Mouse (Mus musculus): ENCODE data around the gene Epha4. TPM values are rescaled to one million over a fixed set of nuclear protein-coding genes. Genes with fewer than 3 reads are reported as not detected.

Epha4 gene
- polyA plus RNA-seq, 1 experiment from 2014 or later, result 30.4 TPM

- no peaks in the 10 kb centered on the region for H3K4me1 ChIP-seq (ENCODE audit: control insufficient read depth, insufficient read depth, low read length)
- no peaks in the 10 kb centered on the region for H3K27me3 ChIP-seq (ENCODE audit: control insufficient read depth, insufficient read depth, low read depth, low read length)
- no peak overlapping the region for H3K4me3 ChIP-seq (ENCODE audit: low read depth, low read length)
- no peak for ATAC-seq
- no peaks in the 10 kb centered on the region for H3K36me3 ChIP-seq (ENCODE audit: control insufficient read depth, insufficient read depth, low read length)
- H3K9me3 ChIP-seq (replicated peaks; ENCODE audit: control insufficient read depth, low read length, poor library complexity, severe bottlenecking), result no peaks in the 10 kb centered on the region
- 46% methylated on average over 12 of the region's 12 CpGs for WGBS
- no peak overlapping the region for H3K27ac ChIP-seq (ENCODE audit: low read length)
- H3K4me2 ChIP-seq (ENCODE audit: low read length), result no peak overlapping the region
- no peak overlapping the region for H3K9ac ChIP-seq (ENCODE audit: low read depth, low read length)
These were observed 41.2 kb downstream of the Epha4 start for GRCm38 (mm10) chr1:77473446-77474376.

- no peak for ATAC-seq
- 60% methylated on average over 2 of the region's 2 CpGs for WGBS
These were observed 42.3 kb downstream of the Epha4 start for GRCm38 (mm10) chr1:77472566-77472965.

GRCm38 (mm10) chr1:77471447-77471846 lies 43.4 kb downstream of the Epha4 start:
- Histone ChIP-seq H3K4me3 (ENCODE audit: low read depth, low read length) (no peak overlapping the region), H3K36me3 (ENCODE audit: control insufficient read depth, insufficient read depth, low read length) (no peaks in the 10 kb centered on the region), H3K9ac (ENCODE audit: low read depth, low read length) (no peak overlapping the region), H3K4me1 (ENCODE audit: control insufficient read depth, insufficient read depth, low read length) (no peaks in the 10 kb centered on the region), H3K27me3 (ENCODE audit: control insufficient read depth, insufficient read depth, low read depth, low read length) (no peaks in the 10 kb centered on the region), H3K4me2 (ENCODE audit: low read length) (no peak overlapping the region), H3K27ac (ENCODE audit: low read length) (no peak overlapping the region), H3K9me3 (replicated peaks; ENCODE audit: control insufficient read depth, low read length, poor library complexity, severe bottlenecking) (no peaks in the 10 kb centered on the region)
- ATAC-seq, result no peak
- WGBS, result 72% methylated on average over 5 of the region's 5 CpGs

More at GRCm38 (mm10) chr1:77472566-77472965, 42.3 kb downstream of the Epha4 start:
- Histone ChIP-seq H3K4me1 (ENCODE audit: control insufficient read depth, insufficient read depth, low read length) (no peaks in the 10 kb centered on the region), H3K9ac (ENCODE audit: low read depth, low read length) (no peak overlapping the region), H3K9me3 (replicated peaks; ENCODE audit: control insufficient read depth, low read length, poor library complexity, severe bottlenecking) (no peaks in the 10 kb centered on the region), H3K4me3 (ENCODE audit: low read depth, low read length) (no peak overlapping the region), H3K4me2 (ENCODE audit: low read length) (no peak overlapping the region), H3K36me3 (ENCODE audit: control insufficient read depth, insufficient read depth, low read length) (no peaks in the 10 kb centered on the region), H3K27me3 (ENCODE audit: control insufficient read depth, insufficient read depth, low read depth, low read length) (no peaks in the 10 kb centered on the region), H3K27ac (ENCODE audit: low read length) (no peak overlapping the region)

GRCm38 (mm10) chr1:77471037-77471436 lies 43.9 kb downstream of the Epha4 start:
- no peak overlapping the region for H3K9ac ChIP-seq (ENCODE audit: low read depth, low read length)
- whole genome bisulfite sequencing, result 56% methylated on average over 5 of the region's 5 CpGs
- no peak for ATAC-seq
- no peaks in the 10 kb centered on the region for H3K4me1 ChIP-seq (ENCODE audit: control insufficient read depth, insufficient read depth, low read length)
- H3K4me3 ChIP-seq (ENCODE audit: low read depth, low read length), result no peak overlapping the region
- H3K9me3 ChIP-seq (replicated peaks; ENCODE audit: control insufficient read depth, low read length, poor library complexity, severe bottlenecking), result no peaks in the 10 kb centered on the region
- no peaks in the 10 kb centered on the region for H3K27me3 ChIP-seq (ENCODE audit: control insufficient read depth, insufficient read depth, low read depth, low read length)
- no peak overlapping the region for H3K4me2 ChIP-seq (ENCODE audit: low read length)
- no peak overlapping the region for H3K27ac ChIP-seq (ENCODE audit: low read length)
- no peaks in the 10 kb centered on the region for H3K36me3 ChIP-seq (ENCODE audit: control insufficient read depth, insufficient read depth, low read length)

- Histone ChIP-seq H3K4me3 (ENCODE audit: low read depth, low read length) (no peak overlapping the region), H3K27ac (ENCODE audit: low read length) (no peak overlapping the region), H3K9ac (ENCODE audit: low read depth, low read length) (no peak overlapping the region), H3K4me1 (ENCODE audit: control insufficient read depth, insufficient read depth, low read length) (no peaks in the 10 kb centered on the region), H3K27me3 (ENCODE audit: control insufficient read depth, insufficient read depth, low read depth, low read length) (no peaks in the 10 kb centered on the region), H3K4me2 (ENCODE audit: low read length) (no peak overlapping the region), H3K36me3 (ENCODE audit: control insufficient read depth, insufficient read depth, low read length) (no peaks in the 10 kb centered on the region), H3K9me3 (replicated peaks; ENCODE audit: control insufficient read depth, low read length, poor library complexity, severe bottlenecking) (no peaks in the 10 kb centered on the region)
- 76% methylated on average over 5 of the region's 5 CpGs for WGBS
- no peak for ATAC-seq
These were observed 46.1 kb downstream of the Epha4 start for GRCm38 (mm10) chr1:77468717-77469314.

- H3K36me3 ChIP-seq (ENCODE audit: control insufficient read depth, insufficient read depth, low read length), result no peaks in the 10 kb centered on the region
- H3K9ac ChIP-seq (ENCODE audit: low read depth, low read length), result no peak overlapping the region
- H3K27ac ChIP-seq (ENCODE audit: low read length), result no peak overlapping the region
- no peak overlapping the region for H3K4me2 ChIP-seq (ENCODE audit: low read length)
- H3K4me1 ChIP-seq (ENCODE audit: control insufficient read depth, insufficient read depth, low read length), result peaks cover 4% of the 10 kb centered on the region
- no peak overlapping the region for H3K4me3 ChIP-seq (ENCODE audit: low read depth, low read length)
- no peak for ATAC-seq
- H3K9me3 ChIP-seq (replicated peaks; ENCODE audit: control insufficient read depth, low read length, poor library complexity, severe bottlenecking), result no peaks in the 10 kb centered on the region
- no peaks in the 10 kb centered on the region for H3K27me3 ChIP-seq (ENCODE audit: control insufficient read depth, insufficient read depth, low read depth, low read length)
- 86% methylated on average over 4 of the region's 4 CpGs for WGBS
These were observed 49.4 kb downstream of the Epha4 start for GRCm38 (mm10) chr1:77465524-77465923.

- no peak for ATAC-seq
- Histone ChIP-seq H3K9ac (ENCODE audit: low read depth, low read length) (no peak overlapping the region), H3K4me1 (ENCODE audit: control insufficient read depth, insufficient read depth, low read length) (peaks cover 4% of the 10 kb centered on the region), H3K4me2 (ENCODE audit: low read length) (no peak overlapping the region), H3K4me3 (ENCODE audit: low read depth, low read length) (no peak overlapping the region), H3K9me3 (replicated peaks; ENCODE audit: control insufficient read depth, low read length, poor library complexity, severe bottlenecking) (no peaks in the 10 kb centered on the region), H3K27me3 (ENCODE audit: control insufficient read depth, insufficient read depth, low read depth, low read length) (no peaks in the 10 kb centered on the region), H3K27ac (ENCODE audit: low read length) (no peak overlapping the region), H3K36me3 (ENCODE audit: control insufficient read depth, insufficient read depth, low read length) (no peaks in the 10 kb centered on the region)
- 73% methylated on average over 1 of the region's 1 CpGs for WGBS
These were observed 50.8 kb downstream of the Epha4 start for GRCm38 (mm10) chr1:77464108-77464507.

GRCm38 (mm10) chr1:77461877-77462615 lies 52.8 kb downstream of the Epha4 start:
- Histone ChIP-seq H3K27ac (ENCODE audit: low read length) (no peak overlapping the region), H3K4me3 (ENCODE audit: low read depth, low read length) (no peak overlapping the region)
- ATAC-seq, result no peak

More at GRCm38 (mm10) chr1:77461877-77462615, 52.8 kb downstream of the Epha4 start:
- Histone ChIP-seq H3K4me1 (ENCODE audit: control insufficient read depth, insufficient read depth, low read length) (peaks cover 4% of the 10 kb centered on the region), H3K9ac (ENCODE audit: low read depth, low read length) (no peak overlapping the region), H3K9me3 (replicated peaks; ENCODE audit: control insufficient read depth, low read length, poor library complexity, severe bottlenecking) (no peaks in the 10 kb centered on the region), H3K4me2 (ENCODE audit: low read length) (no peak overlapping the region), H3K36me3 (ENCODE audit: control insufficient read depth, insufficient read depth, low read length) (no peaks in the 10 kb centered on the region), H3K27me3 (ENCODE audit: control insufficient read depth, insufficient read depth, low read depth, low read length) (no peaks in the 10 kb centered on the region)
- WGBS, result 11% methylated on average over 3 of the region's 3 CpGs
